Mouse (Mus musculus) urinary bladder, postnatal 10 days (tissue): Measurements from ENCODE around the gene Nfx1.
"Not testable (repeated sequence)": the region's sequence is repeated elsewhere in the genome, so short reads cannot be mapped to it uniquely, and the experiment has no call there.

Experiments
- DNase-seq: peaks from one replicate; pipeline ENCODE4 v3.0.0; 2022; ENCODE audit warnings: low spot score

Nfx1 gene

DNA sequence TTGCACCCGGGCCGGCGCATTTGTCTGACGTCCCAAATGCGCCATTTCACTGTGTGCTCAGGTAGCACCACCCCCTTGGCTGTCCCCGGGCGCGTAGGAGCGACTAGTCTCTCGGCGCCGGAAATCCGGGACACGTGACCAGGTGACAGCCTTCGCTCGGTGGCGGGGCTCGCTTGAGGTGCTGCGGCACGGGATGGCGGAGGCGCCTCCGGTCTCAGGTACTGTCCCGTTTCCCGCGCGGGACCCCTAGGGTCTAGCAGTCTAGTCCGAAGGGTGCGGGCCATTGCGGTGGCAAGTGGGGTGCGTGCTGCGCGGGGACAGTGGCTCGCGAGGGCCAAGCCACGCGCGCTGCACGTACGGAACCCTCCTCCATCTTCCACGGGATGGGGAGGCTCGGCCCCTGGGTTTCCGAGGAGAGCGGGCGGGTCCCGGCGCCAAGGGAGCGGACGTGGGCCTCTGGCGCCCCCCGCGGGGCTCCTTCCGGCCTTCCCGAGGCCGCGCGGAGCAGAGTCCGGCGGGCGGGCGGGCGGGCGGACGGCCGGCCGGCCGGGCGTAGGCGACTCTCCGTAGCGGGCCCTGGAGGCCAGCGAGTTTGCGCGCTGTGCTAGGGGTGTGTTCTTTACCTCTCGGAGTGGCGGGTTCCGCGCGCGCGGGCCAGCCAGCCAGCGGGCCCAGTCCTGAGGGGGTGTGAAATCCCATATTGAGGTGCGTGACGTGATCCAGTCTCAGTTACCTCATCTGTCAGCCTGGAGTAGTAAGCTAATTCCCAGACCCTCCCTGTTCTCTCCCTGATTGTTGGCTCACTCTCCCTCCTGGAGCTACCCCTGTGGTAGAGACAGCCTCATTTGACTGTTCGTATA, at the start of gene Nfx1:
TSS of gene Nfx1 (plus strand) at position 65 of the 860 bp plus-strand sequence.
- peak; percentile 86 for DNase-seq

DNA sequence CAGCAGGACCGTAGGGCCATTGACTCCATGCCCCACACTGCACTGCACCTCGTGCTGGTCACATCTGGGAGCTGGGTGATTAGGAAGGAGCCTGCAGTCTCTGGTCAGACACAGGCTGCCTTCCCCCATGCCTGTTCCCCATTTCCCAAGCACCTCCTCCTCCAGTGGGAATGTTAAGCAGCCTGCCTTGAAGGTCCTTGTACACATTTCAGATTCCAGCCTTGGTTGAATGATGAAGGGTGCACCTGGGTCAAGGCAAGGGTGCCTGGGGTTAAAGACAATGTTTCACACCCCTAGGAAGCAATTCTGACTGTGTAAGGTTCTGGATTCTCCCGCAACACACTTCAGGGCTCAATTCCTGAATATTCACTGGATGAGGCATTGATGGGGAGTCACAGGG, 49.4 kb upstream of the Nfx1 start:
- no peak for DNase-seq

DNA sequence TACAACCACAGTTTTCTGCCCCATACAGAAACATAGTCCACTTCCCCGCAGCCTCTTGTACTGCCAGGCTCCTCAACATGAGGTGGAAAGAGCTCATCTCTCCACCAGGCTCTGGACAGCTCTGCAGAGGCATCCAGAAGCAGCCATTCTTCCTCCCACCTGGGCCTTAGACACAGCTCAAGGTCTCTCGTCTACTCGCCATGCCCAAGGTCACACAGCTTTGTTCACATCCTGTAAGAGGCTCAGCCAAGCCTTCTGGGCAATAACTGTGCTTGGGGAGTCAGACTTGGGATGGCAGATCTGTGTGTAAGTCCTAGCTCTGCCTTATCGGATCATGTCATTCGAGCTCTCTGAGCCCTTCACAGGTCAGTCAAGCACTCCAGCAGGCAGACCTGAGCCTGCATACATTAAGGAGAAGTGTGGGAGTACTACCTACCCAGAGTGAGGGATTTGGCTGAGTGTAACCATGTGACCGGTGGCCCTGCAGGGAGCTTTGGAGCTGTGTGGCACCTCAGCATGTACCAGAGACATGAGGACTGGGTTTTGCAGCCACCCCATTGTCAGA, 47.5 kb upstream of the Nfx1 start:
- no peak for DNase-seq

DNA sequence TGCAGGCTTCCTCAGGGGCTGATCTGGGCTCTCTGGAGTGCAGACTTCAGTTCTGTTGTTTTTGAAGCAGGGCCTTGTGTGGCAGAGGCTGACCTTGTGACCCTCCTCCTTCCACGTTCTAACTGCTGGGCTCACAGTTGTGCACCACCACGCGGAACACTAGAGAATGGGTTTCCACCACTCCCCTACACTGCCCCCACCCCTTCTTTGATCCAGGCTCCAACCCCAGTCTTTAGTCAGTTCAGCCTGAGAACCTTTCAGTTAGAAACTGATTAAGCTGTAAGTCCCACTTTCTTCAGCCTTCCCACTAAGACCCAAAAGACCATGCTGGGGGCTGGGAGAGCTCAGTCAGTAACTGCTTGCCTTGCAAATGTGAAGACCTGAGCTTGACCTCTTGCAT, 45.1 kb upstream of the Nfx1 start:
- DNase-seq = no peak

DNA sequence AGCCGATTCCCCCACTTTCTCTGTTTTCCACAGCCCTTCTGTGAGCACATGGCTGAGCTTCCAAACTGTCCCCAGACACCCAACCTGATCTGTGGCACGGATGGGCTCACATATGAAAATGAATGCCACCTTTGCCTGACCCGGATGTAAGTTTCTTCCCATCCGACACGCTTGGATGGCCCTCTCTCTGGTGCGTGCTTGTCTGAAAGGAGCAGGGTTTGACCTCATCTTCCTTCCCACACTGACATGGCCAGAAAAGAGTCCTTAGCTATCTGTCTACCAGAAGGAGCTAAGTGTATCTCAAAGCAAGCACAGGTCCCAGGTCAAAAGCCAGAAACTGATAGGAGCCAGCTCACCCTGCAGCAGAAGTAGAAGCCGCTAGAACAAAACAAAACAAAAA, 41.7 kb upstream of the Nfx1 start:
- DNase-seq = no peak

DNA sequence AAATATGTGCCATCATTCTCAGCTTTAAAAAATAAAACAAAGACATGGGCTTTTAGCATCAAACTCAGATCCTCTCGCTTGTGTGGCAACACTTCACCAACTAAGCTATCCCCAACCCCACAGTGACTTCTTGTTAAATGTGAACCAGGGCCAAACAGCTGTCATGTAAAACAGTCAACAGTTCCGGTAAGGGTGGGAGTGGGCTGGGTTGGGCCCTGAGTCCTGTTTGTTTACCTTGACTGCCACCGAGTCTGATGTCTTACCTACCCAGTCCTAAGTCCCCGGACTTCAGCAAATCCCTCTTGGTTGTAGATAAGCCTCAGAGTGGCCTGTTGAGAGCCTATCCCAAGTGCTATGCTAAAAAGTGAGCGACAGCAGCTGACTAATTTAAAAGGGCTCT, 37.0 kb upstream of the Nfx1 start:
- no peak for DNase-seq

DNA sequence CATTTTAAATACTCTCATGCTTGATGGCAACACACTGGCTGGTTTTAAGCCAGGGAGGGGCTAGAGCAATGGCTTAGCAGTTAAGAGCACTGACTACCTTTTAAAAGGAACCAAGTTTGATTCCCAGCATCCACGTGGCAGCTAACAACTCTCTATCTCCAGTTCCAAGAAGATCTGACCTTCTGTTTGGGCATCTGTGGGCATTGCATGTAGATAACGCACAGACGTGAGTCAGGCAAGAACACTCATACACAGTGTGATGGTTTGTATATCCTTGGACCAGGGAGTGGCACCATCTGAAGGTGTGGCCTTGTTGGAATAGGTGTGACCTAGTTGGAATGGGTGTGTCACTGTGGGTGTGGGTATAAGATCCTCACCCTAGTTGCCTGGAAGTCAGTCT, 36.3 kb upstream of the Nfx1 start:
- DNase-seq = not testable (repeated sequence)

DNA sequence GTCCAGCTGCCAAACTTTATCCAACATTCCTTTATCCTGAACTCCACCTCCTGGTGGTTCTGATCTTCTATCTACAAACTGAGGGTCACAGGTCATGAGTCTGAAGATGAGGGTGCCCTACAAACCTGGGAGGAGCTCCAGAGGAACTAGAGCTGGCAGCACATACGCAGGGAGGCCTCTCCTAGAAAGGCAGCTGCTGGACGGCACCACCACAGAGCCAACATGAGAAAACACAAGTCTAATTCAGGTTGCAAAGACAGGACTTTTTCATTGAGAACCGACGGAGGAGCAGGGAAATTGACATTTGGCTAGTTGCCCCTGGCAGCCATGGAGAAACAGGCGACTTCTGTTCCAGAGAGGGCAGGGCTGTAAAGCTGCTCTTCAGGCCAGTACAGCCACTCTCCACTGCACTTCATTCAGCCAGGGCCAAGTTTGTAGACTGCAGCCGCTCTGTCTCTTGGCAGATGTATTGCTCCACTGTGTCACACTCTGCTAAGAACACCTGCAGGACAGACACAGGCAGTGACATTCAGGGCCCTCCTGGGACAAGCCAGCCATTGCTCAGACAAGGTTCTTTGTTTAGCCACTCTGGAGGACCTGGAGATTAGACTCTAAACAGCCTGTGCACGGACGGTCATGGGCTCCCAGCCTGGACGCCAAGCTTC, 34.4 kb upstream of the Nfx1 start:
- DNase-seq = no peak

DNA sequence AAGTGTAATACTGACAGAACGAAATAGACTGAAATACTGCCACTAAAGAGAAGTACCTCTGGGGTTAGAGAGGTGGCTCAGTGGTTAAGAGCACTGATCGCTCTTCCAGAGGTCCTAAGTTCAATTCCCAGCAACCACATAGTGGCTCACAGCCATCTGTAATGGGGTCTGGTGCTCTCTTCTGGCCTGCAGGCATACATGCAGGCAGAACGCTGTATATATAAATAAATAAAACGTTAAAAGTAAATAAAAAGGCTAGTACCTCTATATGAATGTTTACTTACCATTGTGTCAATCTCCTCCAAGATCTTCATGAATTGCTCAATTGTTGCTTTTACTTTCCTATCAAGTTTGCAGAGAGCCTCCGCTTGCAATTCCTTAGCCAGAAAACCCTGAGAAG, 31.9 kb upstream of the Nfx1 start:
- DNase-seq = no peak

DNA sequence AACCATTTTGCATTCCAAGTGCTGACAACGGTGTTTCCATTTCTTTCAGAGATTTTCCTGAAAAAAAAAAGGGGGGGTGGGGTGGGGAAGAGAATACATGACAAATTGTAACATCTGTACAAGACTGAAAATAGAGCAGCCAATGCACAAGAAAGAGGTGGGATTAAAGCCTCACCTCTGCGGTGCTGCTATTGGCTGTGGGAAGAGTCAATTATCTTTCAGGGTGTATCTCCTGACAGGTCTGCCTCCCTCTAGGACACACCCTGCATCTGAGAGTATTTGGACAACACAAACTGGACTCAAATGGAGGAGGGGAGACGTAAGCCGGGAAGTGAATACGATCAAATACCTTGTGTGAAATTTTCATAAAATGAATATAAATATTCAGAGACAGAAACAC, 27.1 kb upstream of the Nfx1 start:
- no peak for DNase-seq

DNA sequence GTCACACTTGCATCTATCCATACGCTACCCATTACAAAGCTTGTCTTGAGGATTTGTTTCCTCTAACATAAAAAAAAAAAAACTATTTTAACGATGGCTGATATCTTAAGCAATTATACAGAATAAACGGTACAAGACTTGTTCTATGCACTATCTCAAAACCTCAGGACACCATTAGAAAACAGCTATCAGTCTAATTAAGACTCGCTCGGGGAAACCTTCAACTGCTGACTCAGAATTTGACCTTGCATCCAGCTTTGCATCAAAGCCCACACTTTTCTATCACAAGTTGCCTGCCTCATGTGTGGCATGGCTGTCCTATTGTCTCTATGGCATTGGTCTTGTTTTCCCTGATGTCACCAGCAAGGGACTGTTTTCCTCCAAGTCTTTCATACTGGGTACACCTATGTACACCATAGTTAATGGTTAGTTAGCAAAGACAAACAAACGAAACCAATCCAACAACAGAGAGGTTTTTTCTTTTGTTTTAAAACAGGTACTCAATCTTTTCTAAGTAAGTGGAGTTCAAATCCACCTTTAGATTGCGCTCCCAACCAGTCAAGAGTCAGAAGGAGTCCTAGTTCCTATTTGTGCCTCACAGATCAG, 24.1 kb upstream of the Nfx1 start:
- no peak for DNase-seq

DNA sequence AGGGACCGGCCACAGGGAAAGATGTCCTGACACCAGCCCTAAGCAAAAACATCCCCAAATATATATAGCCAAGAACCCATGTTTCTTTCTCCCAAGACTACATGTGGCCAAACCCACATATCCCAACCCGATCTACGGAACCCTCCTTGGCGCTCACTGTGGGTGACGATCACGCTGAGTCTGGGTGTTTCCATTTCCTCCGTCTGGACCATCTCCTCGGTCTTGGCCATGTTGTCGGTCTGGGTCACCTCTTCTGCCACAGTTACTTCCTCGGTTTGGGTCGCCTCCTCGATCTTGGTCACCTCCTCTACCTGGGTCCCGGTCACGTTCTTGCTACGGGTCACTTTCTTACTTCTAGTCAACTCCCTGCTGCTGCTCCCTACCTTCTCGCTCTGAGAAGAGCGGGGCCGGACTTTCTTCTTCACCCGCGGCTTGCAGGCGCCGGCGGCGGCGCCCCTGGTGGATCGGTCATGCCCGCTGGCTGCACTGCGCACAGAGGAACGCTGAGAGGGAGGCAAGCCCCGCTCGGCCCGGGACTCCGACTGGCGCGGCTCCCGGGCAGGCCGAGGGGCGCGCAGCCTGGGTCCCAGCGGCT, 23.0 kb upstream of the Nfx1 start:
- no peak for DNase-seq

DNA sequence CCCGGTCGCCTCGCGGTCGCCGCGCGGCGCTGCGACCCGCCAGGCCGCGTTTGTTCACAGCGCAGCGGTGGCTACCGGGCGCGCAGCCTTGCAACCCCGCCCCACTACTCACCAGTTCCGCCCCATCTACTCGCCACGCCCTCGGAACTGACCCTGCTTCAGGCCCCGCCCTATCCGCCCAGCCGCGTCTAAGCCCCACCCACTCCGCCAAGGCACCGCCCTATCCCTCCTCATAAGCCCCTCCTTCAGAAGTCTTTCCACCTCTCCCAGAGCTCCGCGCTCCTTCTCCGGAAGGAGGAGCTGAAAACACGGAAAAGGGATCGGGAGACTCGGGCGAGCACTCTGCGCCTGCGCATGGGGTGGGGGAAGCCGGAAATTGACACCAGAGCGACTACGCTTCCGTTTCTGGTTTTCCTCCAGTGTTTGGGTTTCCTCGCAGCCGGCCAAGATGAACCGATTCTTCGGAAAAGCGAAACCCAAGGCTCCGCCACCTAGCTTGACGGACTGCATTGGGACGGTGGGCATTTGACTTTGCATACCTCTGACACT, 22.5 kb upstream of the Nfx1 start, which contains the start of the genes Bag1 and Chmp5:
TSS of gene Bag1 (minus strand) at position 135 of the 549 bp plus-strand sequence.
TSS of gene Chmp5 (plus strand) at position 248 of the 549 bp plus-strand sequence.
- peak; percentile 94 for DNase-seq

DNA sequence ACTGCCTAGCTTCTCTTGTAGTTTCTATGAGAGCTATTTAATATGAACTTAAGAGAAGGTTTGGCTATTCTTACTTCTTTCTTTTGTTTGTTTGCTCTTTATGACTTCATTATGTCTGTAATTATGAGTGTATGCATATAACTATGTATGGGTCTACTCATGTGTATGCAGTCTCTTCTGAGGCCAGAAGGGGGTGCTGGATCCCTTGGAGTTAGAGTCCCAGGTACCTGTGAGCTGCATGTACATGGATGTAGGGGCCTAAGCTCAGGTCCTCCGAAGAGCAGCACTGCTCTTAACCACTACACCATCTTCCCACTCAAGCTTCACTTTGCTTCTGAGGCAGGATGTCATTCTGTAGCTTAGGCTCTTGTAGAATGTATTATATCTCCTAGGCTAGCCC, 17.2 kb upstream of the Nfx1 start:
- no peak for DNase-seq

DNA sequence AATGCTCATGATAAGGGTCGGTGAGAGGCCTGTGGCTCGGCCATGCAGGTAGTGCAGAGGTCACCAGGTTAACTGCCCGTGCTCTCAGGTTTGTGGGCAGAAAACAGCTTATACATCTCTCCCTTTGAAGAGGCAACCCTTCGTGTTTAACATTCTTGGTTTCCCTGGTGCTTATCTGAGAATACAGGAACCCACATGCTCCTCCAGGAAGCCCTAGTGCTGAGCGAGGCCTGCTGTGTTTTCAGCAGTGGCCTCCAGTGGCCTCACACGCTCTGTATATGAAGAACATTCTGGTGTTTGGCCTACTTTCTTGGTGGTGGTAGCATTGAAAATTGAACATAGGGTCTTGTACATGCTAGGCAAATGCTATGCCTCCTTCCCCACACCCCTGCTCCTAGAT, 14.8 kb upstream of the Nfx1 start:
- no peak for DNase-seq

DNA sequence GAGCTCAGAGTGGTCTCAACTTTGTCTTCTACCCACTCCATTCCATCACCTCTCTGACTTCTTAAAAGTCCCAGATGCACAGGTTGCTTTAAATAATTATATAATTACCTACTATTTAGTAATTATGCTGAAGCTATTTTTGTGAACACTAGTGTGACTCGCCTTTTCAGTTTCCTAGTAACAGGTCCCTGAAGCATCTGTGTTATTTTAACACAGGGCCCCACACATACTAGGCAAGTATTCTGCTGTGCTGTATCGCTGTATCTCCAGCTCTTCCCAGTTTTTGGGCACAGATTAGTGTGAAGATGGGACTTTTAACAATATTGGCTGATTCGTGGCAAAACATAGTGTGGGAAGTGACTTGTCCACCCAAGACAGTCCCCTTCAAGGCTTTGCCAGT, 7.2 kb upstream of the Nfx1 start:
- no peak for DNase-seq

DNA sequence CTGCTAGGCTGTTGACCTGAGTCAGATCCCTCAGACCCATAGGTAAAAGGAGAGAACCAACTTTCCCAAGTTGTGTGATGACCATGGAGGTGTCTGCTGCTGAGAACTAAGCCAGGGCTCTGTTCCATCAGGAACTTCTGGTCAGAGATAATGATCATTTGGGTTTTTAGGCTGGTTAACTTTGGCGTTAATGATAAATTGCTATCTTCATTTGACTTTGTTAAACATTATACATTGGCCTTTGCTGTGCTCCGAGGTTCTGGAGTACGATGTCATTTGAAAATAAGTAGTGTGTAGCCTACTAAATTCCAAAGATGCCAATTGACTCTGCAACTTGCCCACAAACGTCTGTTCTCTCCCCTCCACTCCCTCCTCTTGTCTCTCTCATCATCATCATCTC, 1.5 kb upstream of the Nfx1 start:
- DNase-seq = no peak

DNA sequence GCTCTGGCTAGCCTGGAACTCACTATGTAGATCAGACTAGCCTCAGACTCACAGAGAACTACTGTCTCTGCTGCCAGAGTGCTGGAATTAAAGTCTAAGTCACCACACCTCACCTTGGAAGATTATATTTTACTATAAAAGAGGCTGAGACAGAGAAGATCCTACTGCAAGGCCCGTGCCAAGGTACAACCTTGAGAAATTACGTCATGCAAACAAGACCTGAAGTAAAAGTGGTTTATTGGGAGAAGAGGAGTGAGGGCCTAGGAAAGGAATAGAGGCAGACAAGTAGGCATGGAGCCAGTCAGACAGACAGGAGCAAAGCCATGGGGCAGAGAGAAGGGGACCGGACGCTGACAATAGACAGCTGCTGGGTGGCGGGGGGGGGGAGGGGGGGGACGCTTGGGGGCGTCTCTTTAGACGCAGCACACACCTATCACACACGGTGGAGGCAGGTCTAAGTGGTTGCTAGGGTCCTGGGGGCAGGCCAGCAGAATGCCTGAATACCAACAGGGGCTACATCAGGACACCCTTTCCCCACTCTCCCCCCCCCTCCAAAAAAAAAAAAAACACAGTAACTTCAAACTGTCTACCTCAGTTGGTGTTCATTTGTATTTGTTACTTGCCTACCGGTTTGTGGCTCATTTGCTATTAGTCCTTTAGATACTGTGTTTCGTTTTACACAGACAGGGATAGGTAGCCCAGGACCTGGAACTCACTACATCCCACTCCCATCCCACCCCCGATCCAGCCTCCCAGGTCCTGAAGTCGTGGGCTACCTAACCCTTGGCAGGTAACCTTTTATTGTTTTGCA, 720 bp upstream of the Nfx1 start:
- no peak for DNase-seq

DNA sequence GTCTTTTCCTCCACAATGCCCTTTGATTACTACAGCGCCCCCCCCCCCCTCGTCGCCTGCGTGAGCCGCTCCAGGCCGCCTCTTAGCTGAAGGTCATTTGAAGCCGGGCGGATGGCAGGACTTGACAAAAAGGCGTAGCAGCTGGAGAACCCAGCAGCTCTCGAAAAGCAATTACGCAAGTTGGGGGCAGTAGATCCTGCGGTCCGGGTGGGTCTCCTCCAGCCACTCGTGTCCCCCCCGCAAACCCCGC, 189 bp upstream of the Nfx1 start:
- DNase-seq = no peak

DNA sequence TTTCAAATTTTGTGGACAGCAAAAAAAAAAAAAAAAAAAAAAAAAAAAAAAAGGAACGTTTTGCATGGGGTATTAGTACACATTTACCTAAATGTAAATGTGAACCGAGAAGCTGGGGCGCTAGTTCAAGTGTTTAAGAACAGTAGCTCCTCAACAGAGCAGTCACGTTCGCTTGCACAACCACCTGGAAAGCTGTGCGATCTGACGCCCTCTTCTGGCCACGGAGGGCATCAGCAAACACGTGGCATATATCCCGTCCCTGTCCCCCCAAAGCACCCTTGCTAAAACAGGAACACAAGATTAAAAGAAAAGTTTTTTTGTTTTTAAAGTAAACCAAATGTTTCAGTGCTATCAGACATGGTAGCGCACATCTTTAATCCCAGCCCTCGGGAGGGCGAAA, 1.0 kb downstream of the Nfx1 start:
- no peak for DNase-seq

DNA sequence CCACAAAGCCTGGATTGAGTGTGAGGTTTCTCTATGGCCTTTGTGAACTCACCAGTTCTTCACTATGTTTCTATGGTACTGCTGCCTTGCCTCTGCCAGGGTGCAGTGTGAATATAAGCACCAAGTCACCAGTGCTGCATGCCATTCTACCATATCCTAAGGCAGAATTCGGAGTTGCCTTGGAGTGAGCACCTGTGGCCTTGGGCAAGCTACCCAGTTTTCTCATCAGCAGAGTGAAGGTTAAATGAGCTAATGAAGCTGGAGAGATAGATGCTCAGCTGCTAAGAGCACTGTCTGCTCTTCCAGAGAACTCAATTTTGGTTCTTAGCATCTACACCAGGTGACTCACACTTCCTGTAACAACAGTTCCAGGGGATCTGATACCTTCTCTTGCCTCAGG, 3.3 kb downstream of the Nfx1 start:
- no peak for DNase-seq

DNA sequence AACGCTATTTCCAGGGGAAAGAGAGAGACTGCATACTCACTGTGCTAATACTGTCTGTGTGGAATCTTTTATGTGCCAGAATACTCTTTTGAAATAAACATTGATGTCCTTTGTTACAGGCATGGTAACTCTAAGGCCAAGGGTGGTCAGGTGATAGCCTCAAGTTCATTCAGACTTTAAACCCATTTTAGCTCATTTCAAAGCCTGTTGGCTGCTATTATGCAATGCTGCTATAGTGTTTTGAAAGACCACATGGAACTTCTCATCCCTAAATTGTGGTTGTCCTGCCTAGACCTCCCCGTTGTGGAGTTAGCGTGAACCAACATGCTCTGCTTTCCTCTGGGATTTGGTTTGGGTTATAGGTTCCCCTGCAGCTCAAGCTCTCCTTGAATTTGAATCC, 5.0 kb downstream of the Nfx1 start:
- no peak for DNase-seq
